Comparison of ENCODE assay signal across 20 mouse cellular contexts in the genomic region with DNA sequence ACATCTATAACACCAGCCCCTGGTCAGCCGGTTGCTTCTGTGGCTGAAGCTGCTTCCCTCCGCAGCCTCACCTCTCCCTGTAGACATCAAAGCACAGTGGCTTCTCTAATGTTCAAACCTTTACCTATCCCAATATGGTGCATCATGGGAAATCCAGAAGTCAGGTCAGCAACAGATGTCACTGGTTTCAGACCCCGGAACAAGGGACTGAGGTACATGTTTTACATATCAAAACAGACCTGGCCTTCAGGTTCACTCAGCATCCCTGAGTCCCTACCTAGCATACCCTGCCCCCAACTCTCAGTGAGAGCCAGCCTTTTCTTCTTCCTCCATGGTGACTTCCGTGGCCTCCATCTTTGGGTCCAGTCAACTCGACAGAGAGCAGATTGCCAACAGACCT.
"Had no signal": no experiment of that assay in that cellular context is flagged by ENCODE, and none has a peak within 500 bp of the region (broad histone marks: within the 10 kb centered on the region; RNA-seq: fewer than 3 reads in every experiment).

No protein-coding gene starts in this region.

- H3K9me3 ChIP-seq: limb, embryonic 15.5 days; midbrain, embryonic 10.5 days; midbrain, embryonic 13.5 days; neural tube, embryonic 13.5 days had no signal

- ATAC-seq: liver, postnatal 0 days; midbrain, embryonic 16.5 days had no signal

- H3K36me3 ChIP-seq: limb, embryonic 15.5 days; midbrain, embryonic 10.5 days; midbrain, embryonic 13.5 days; neural tube, embryonic 13.5 days had no signal

- H3K27ac ChIP-seq: liver, embryonic 14.5 days; midbrain, embryonic 10.5 days; midbrain, embryonic 13.5 days; neural tube, embryonic 13.5 days had no signal

- H3K4me1 ChIP-seq: midbrain, embryonic 13.5 days had no signal

- H3K27me3 ChIP-seq: limb, embryonic 15.5 days; megakaryocyte, embryonic 14.5 days; midbrain, embryonic 13.5 days; neural tube, embryonic 13.5 days had no signal

- DNase-seq: kidney, adult 18-20 months; kidney, adult 9 months; kidney, postnatal 10 days; kidney, postnatal 36 days; liver, postnatal 0 days; lung, embryonic 14.5 days; lung, postnatal 36 days; retina, postnatal 1 day; right cerebral cortex, postnatal 25 days; thymus, adult 18-20 months; thymus, postnatal 36 days had no signal

- H3K4me2 ChIP-seq: liver, embryonic 11.5 days; midbrain, embryonic 13.5 days; neural tube, embryonic 13.5 days had no signal

- H3K9ac ChIP-seq: limb, embryonic 15.5 days; liver, embryonic 14.5 days; liver, postnatal 0 days; lung, embryonic 14.5 days; midbrain, embryonic 13.5 days; neural tube, embryonic 13.5 days had no signal

- H3K4me3 ChIP-seq: limb, embryonic 15.5 days; megakaryocyte, embryonic 14.5 days; midbrain, embryonic 10.5 days; midbrain, embryonic 13.5 days; myocyte; neural tube, embryonic 13.5 days had no signal
